In genomic region chrX:8948130-8948805, GRCm38 (mm10) we compare ENCODE assay signal across 9 mouse cellular contexts. TPM values are rescaled to one million over a fixed set of nuclear protein-coding genes. Genes with fewer than 3 reads are reported as not detected.
A peak's percentile ranks its signal among the peaks of the same experiment; 100 is the strongest.
DNase-seq lines count a peak whose midpoint lies in the region; ATAC-seq and TF ChIP-seq lines count a peak whose summit lies in the region.
"Not testable (repeated sequence)": the region's sequence is repeated elsewhere in the genome, so short reads cannot be mapped to it uniquely, and the experiment has no call there.
"Had no signal": no experiment of that assay in that cellular context is flagged by ENCODE, and none has a peak within 500 bp of the region (broad histone marks: within the 10 kb centered on the region; RNA-seq: fewer than 3 reads in every experiment).

No protein-coding gene starts in this region.

- peak; percentile 68; the same call in 1 of the 2 replicates for ATAC-seq in forebrain, embryonic 12.5 days (ENCODE audit: low FRiP score)
- ATAC-seq in liver, embryonic 14.5 days (ENCODE audit: insufficient read depth): not testable (repeated sequence)
- peak; percentile 90 for ATAC-seq in neural tube, embryonic 14.5 days (ENCODE audit: low read depth)

- TF ChIP-seq EP300 in liver, embryonic 14.5 days (IDR thresholded peaks at IDR 0.05; ENCODE audit: low read depth): not testable (repeated sequence)

- DNase-seq in CD8-positive naive resting alpha-beta T cell, adult 2 months (ENCODE audit: low read depth in 2 of 2, low spot score in 2 of 2): peak; percentile 3 to 29
- peak; percentile 30 for DNase-seq in c-Kit-positive CD71-negative TER-119-negative erythroid progenitor cells, embryonic 14.5 days (ENCODE audit: low read depth)
- DNase-seq in heart, postnatal 14 days: peak; percentile 77 to 85
- peak; percentile 93 to 94 for DNase-seq in kidney, postnatal 4 days
- DNase-seq in liver, embryonic 14.5 days (ENCODE audit: low read depth in 3 of 3, low spot score in 3 of 3): peak in 2 of 3 experiments; percentile 1 to 3
- peak; percentile 47 for DNase-seq in testis, postnatal 14 days (ENCODE audit: low spot score)

- not testable (repeated sequence) for H3K4me1 ChIP-seq in forebrain, embryonic 12.5 days; liver, embryonic 14.5 days (replicated peaks; ENCODE audit: control insufficient read depth in 2 of 2, insufficient read depth in 2 of 2, low read length in 1 of 2); neural tube, embryonic 14.5 days (ENCODE audit: control insufficient read depth, insufficient read depth, low read length)

- H3K27me3 ChIP-seq in forebrain, embryonic 12.5 days; liver, embryonic 14.5 days (ENCODE audit: control insufficient read depth, insufficient read depth, low read length); neural tube, embryonic 14.5 days (ENCODE audit: control insufficient read depth, insufficient read depth, low read length): not testable (repeated sequence)

- intact Hi-C loops in heart, postnatal 14 days (cut with DNase I): loop anchor here (5.0 kb wide), 2 partner anchors 81 to 116 kb away; no protein-coding TSS in a partner anchor

- H3K4me2 ChIP-seq in forebrain, embryonic 12.5 days; liver, embryonic 14.5 days (ENCODE audit: low read depth); neural tube, embryonic 14.5 days (ENCODE audit: low read depth, low read length): not testable (repeated sequence)

- TF ChIP-seq CTCF in liver, embryonic 14.5 days (IDR thresholded peaks at IDR 0.05; ENCODE audit: low read depth): peak; percentile 65

- not testable (repeated sequence) for H3K4me3 ChIP-seq in forebrain, embryonic 12.5 days (replicated peaks); liver, embryonic 14.5 days (ENCODE audit: insufficient read depth in 1 of 2, low read depth in 2 of 2, low read length in 2 of 2); neural tube, embryonic 14.5 days (ENCODE audit: low read depth, low read length)

- H3K9me3 ChIP-seq in forebrain, embryonic 12.5 days; liver, embryonic 14.5 days (ENCODE audit: control insufficient read depth, low read length); neural tube, embryonic 14.5 days (ENCODE audit: control insufficient read depth, low read length): not testable (repeated sequence)

- 22% methylated on average over 7 of the region's 7 CpGs for WGBS in forebrain, embryonic 12.5 days
- WGBS in liver, embryonic 14.5 days (ENCODE audit: insufficient replicate concordance): 10% methylated on average over 7 of the region's 7 CpGs
- 15% methylated on average over 7 of the region's 7 CpGs for WGBS in neural tube, embryonic 14.5 days

- H3K27ac ChIP-seq in forebrain, embryonic 12.5 days; liver, embryonic 14.5 days; neural tube, embryonic 14.5 days (ENCODE audit: low read depth, low read length): not testable (repeated sequence)

- H3K36me3 ChIP-seq in forebrain, embryonic 12.5 days (replicated peaks); liver, embryonic 14.5 days (replicated peaks; ENCODE audit: control insufficient read depth, insufficient read depth, low read depth); neural tube, embryonic 14.5 days (ENCODE audit: control insufficient read depth, insufficient read depth, low read length): not testable (repeated sequence)

- not testable (repeated sequence) for H3K9ac ChIP-seq in forebrain, embryonic 12.5 days; liver, embryonic 14.5 days (replicated peaks); neural tube, embryonic 14.5 days (replicated peaks; ENCODE audit: low read depth, low read length)

RNA-seq across cellular contexts. Expression of gene Fthl17b, which starts 14.5 kb away (rescaled TPM):
- not detected in 2 replicates for polyA plus RNA-seq in forebrain, embryonic 12.5 days (2016; fragmentation: Nextera tagmentation; extraction: Ambion mirVana)
- total RNA-seq in heart, postnatal 14 days (2021): not detected
- not detected in 2 replicates for polyA plus RNA-seq in liver, embryonic 14.5 days (2012; rRNA removed)
- not detected in 2 replicates for polyA plus RNA-seq in liver, embryonic 14.5 days (2014; fragmentation: Nextera tagmentation; extraction: Ambion mirVana)
- polyA plus RNA-seq in neural tube, embryonic 14.5 days (2014; fragmentation: Nextera tagmentation; extraction: Ambion mirVana): not detected in 2 replicates
- polyA plus RNA-seq: liver, embryonic 15.5 days had no signal

RNA-seq across cellular contexts. Expression of gene Fthl17c, which starts 28.1 kb away (rescaled TPM):
- not detected in 2 replicates for polyA plus RNA-seq in forebrain, embryonic 12.5 days (2016; fragmentation: Nextera tagmentation; extraction: Ambion mirVana)
- total RNA-seq in heart, postnatal 14 days (2021): not detected
- not detected in 2 replicates for polyA plus RNA-seq in liver, embryonic 14.5 days (2012; rRNA removed)
- polyA plus RNA-seq in liver, embryonic 14.5 days (2014; fragmentation: Nextera tagmentation; extraction: Ambion mirVana): not detected in 2 replicates
- not detected in 2 replicates for polyA plus RNA-seq in neural tube, embryonic 14.5 days (2014; fragmentation: Nextera tagmentation; extraction: Ambion mirVana)
- polyA plus RNA-seq: liver, embryonic 15.5 days had no signal

RNA-seq across cellular contexts. Expression of gene Fthl17d, which starts 38.3 kb away (rescaled TPM):
- polyA plus RNA-seq in forebrain, embryonic 12.5 days (2016; fragmentation: Nextera tagmentation; extraction: Ambion mirVana): not detected in 2 replicates
- total RNA-seq in heart, postnatal 14 days (2021): not detected
- not detected in 2 replicates for polyA plus RNA-seq in liver, embryonic 14.5 days (2012; rRNA removed)
- not detected in 2 replicates for polyA plus RNA-seq in liver, embryonic 14.5 days (2014; fragmentation: Nextera tagmentation; extraction: Ambion mirVana)
- polyA plus RNA-seq in neural tube, embryonic 14.5 days (2014; fragmentation: Nextera tagmentation; extraction: Ambion mirVana): not detected in 2 replicates
- polyA plus RNA-seq: liver, embryonic 15.5 days had no signal

RNA-seq across cellular contexts. Expression of gene B630019K06Rik, which starts 56.1 kb away (rescaled TPM):
- 9.4 and 9.7 TPM in 2 replicates for polyA plus RNA-seq in forebrain, embryonic 12.5 days (2016; fragmentation: Nextera tagmentation; extraction: Ambion mirVana)
- under 1 TPM; 0.72 to 0.80 TPM for total RNA-seq in heart, postnatal 14 days (2021)
- polyA plus RNA-seq in liver, embryonic 14.5 days (2012; rRNA removed): 0.11 and 0.12 TPM in 2 replicates
- polyA plus RNA-seq in liver, embryonic 14.5 days (2014; fragmentation: Nextera tagmentation; extraction: Ambion mirVana): 0.06 and 0.13 TPM in 2 replicates
- polyA plus RNA-seq in neural tube, embryonic 14.5 days (2014; fragmentation: Nextera tagmentation; extraction: Ambion mirVana): 34.3 and 37.4 TPM in 2 replicates

Comparison
In these comparisons a context has a peak if more than half of its experiments do, and no peak if none do; other contexts are left out.
1. DNase-seq: peak in every context shown above with its lines; median percentile 94 in kidney, postnatal 4 days; 81 in heart, postnatal 14 days; 47 in testis, postnatal 14 days; 30 in c-Kit-positive CD71-negative TER-119-negative erythroid progenitor cells, embryonic 14.5 days; 16 in CD8-positive naive resting alpha-beta T cell, adult 2 months; 2 in liver, embryonic 14.5 days.